Mouse (Mus musculus) embryonic facial prominence, embryonic 10.5 days (tissue): ENCODE data around the gene Bloc1s2. TPM values are rescaled to one million over a fixed set of nuclear protein-coding genes. Genes with fewer than 3 reads are reported as not detected.
"Not testable (repeated sequence)": the region's sequence is repeated elsewhere in the genome, so short reads cannot be mapped to it uniquely, and the experiment has no call there.

Experiments
- DNase-seq: peaks from one replicate; pipeline ENCODE4 v3.0.0-alpha.2; 2017; ENCODE audit warnings: low spot score
- H3K27ac ChIP-seq: fragments of 300-500 bp; sonication (generic); replicated peaks from 2 replicates; pipeline ENCODE4 v1.5.1; 2016; ENCODE audit warnings: mild to moderate bottlenecking
- H3K27me3 ChIP-seq: fragments of 300-500 bp; sonication (generic); replicated peaks from 2 replicates; pipeline ENCODE4 v1.6.1; 2016; ENCODE audit warnings: low read depth, mild to moderate bottlenecking; ENCODE audit not compliant: poor library complexity, severe bottlenecking
- H3K36me3 ChIP-seq: fragments of 300-500 bp; sonication (generic); replicated peaks from 2 replicates; pipeline ENCODE4 v1.6.1; 2016; ENCODE audit warnings: mild to moderate bottlenecking, moderate library complexity
- H3K4me1 ChIP-seq: fragments of 300-500 bp; sonication (generic); 2 replicates; pipeline ENCODE4 v1.6.1; 2016
- H3K4me3 ChIP-seq: fragments of 300-500 bp; sonication (generic); 2 replicates; pipeline ENCODE4 v1.5.1; 2016; ENCODE audit warnings: mild to moderate bottlenecking, moderate library complexity
- H3K9me3 ChIP-seq: fragments of 300-500 bp; sonication (generic); 2 replicates; pipeline ENCODE4 v1.6.1; 2016; ENCODE audit warnings: mild to moderate bottlenecking
- WGBS: fragments of 180-500 bp; shearing (Covaris S2); methylation state at CpG from one replicate; pipeline ENCODE4 v1.1.7; 2016; 5-methylcytosine and 5-hydroxymethylcytosine counted together
- polyA plus RNA-seq: library from polyadenylated mRNA; unstranded; fragments of >200 nt; fragmentation: Nextera tagmentation; extraction: Ambion mirVana; gene quantifications from 2 replicates; pipeline ENCODE4 v1.2.1, GENCODE M21; 2016

Bloc1s2 gene
- polyA plus RNA-seq, 1 experiment from 2014 or later, result 99.3 TPM

GRCm38 (mm10) chr19:44148991-44149390 is 2.7 kb upstream of the Bloc1s2 start:
- Histone ChIP-seq H3K4me1 (peaks cover 15% of the 10 kb centered on the region), H3K4me3 (no peak overlapping the region), H3K9me3 (no peaks in the 10 kb centered on the region), H3K27ac (no peak overlapping the region), H3K27me3 (peaks cover 4% of the 10 kb centered on the region; the same call in 1 of the 2 replicates), H3K36me3 (peaks cover 8% of the 10 kb centered on the region; the same call in 1 of the 2 replicates)
- DNase-seq, result no peak
- WGBS, result 73% methylated on average over 2 of the region's 2 CpGs

GRCm38 (mm10) chr19:44148345-44148744 is 2.1 kb upstream of the Bloc1s2 start:
- DNase-seq, result no peak
- Histone ChIP-seq H3K27me3 (peaks cover 3% of the 10 kb centered on the region; the same call in 1 of the 2 replicates), H3K9me3 (no peaks in the 10 kb centered on the region), H3K27ac (no peak overlapping the region), H3K4me1 (peaks cover 15% of the 10 kb centered on the region), H3K36me3 (peaks cover 14% of the 10 kb centered on the region), H3K4me3 (no peak overlapping the region)
- whole genome bisulfite sequencing, result 38% methylated on average over 2 of the region's 2 CpGs

GRCm38 (mm10) chr19:44146951-44147350 is 705 bp upstream of the Bloc1s2 start:
- Histone ChIP-seq H3K4me1 (peaks cover 15% of the 10 kb centered on the region), H3K27me3 (peaks cover 3% of the 10 kb centered on the region; the same call in 1 of the 2 replicates), H3K27ac (no peak overlapping the region), H3K9me3 (no peaks in the 10 kb centered on the region), H3K4me3 (no peak overlapping the region), H3K36me3 (peaks cover 28% of the 10 kb centered on the region)
- 93% methylated on average over 8 of the region's 8 CpGs for whole genome bisulfite sequencing
- no peak for DNase-seq

- Histone ChIP-seq H3K27ac (peak overlapping the region; percentile 86), H3K27me3 (peaks cover 3% of the 10 kb centered on the region; the same call in 1 of the 2 replicates), H3K4me1 (peaks cover 15% of the 10 kb centered on the region), H3K9me3 (no peaks in the 10 kb centered on the region), H3K36me3 (peaks cover 32% of the 10 kb centered on the region), H3K4me3 (peak overlapping the region; percentile 87)
- WGBS, result 61% methylated on average over 9 of the region's 9 CpGs
- DNase-seq, result no peak
Measured at GRCm38 (mm10) chr19:44146568-44146879, 278 bp upstream of the Bloc1s2 start.

GRCm38 (mm10) chr19:44144366-44144765 is 1.9 kb downstream of the Bloc1s2 start:
- Histone ChIP-seq H3K4me1 (peaks cover 15% of the 10 kb centered on the region), H3K9me3 (no peaks in the 10 kb centered on the region), H3K4me3 (no peak overlapping the region), H3K27ac (no peak overlapping the region), H3K36me3 (peaks cover 53% of the 10 kb centered on the region), H3K27me3 (no peaks in the 10 kb centered on the region; the same call in 1 of the 2 replicates)
- DNase-seq, result no peak
- WGBS, result 92% methylated on average over 9 of the region's 9 CpGs

GRCm38 (mm10) chr19:44135960-44136485 is 10.2 kb downstream of the Bloc1s2 start:
- no peaks in the 10 kb centered on the region for H3K27me3 ChIP-seq
- no peaks in the 10 kb centered on the region for H3K9me3 ChIP-seq
- peaks cover 46% of the 10 kb centered on the region for H3K36me3 ChIP-seq
- WGBS, result 30% methylated on average over 7 of the region's 7 CpGs
- peak overlapping the region; percentile 89 for H3K4me3 ChIP-seq
- no peak for DNase-seq
- peak overlapping the region; percentile 54 for H3K27ac ChIP-seq
- H3K4me1 ChIP-seq, result peaks cover 11% of the 10 kb centered on the region

GRCm38 (mm10) chr19:44135072-44135959 is 10.9 kb downstream of the Bloc1s2 start, which contains the start of gene Cwf19l1:
Gene Cwf19l1 (minus strand): TSS chr19:44135876.
- Histone ChIP-seq H3K4me3 (peak within 1 kb of the TSS; percentile 89), H3K27ac (peak within 1 kb of the TSS; percentile 96), H3K4me1 (peaks cover 11% of the 10 kb centered on the region), H3K27me3 (no peaks in the 10 kb centered on the region), H3K9me3 (no peaks in the 10 kb centered on the region), H3K36me3 (peaks cover 47% of the 10 kb centered on the region)
- peak; percentile 90 for DNase-seq
- under 1% methylated on average over 45 of the region's 45 CpGs for WGBS

- Histone ChIP-seq H3K27ac (no peak overlapping the region), H3K9me3 (no peaks in the 10 kb centered on the region), H3K4me1 (peaks cover 11% of the 10 kb centered on the region), H3K27me3 (no peaks in the 10 kb centered on the region), H3K36me3 (peaks cover 48% of the 10 kb centered on the region), H3K4me3 (no peak overlapping the region)
- DNase-seq, result no peak
- WGBS, result 91% methylated on average over 5 of the region's 5 CpGs
Measured at GRCm38 (mm10) chr19:44132917-44133316, 13.3 kb downstream of the Bloc1s2 start.

- no peaks in the 10 kb centered on the region for H3K4me1 ChIP-seq
- no peak overlapping the region for H3K4me3 ChIP-seq
- H3K27ac ChIP-seq, result no peak overlapping the region
- no peaks in the 10 kb centered on the region for H3K27me3 ChIP-seq
- no peaks in the 10 kb centered on the region for H3K9me3 ChIP-seq
- peaks cover 88% of the 10 kb centered on the region for H3K36me3 ChIP-seq
- no peak for DNase-seq
- 94% methylated on average over 2 of the region's 2 CpGs for WGBS
Measured at GRCm38 (mm10) chr19:44128560-44128959, 17.7 kb downstream of the Bloc1s2 start.

- Histone ChIP-seq H3K4me3 (no peak overlapping the region), H3K9me3 (no peaks in the 10 kb centered on the region), H3K27ac (no peak overlapping the region), H3K36me3 (peaks cover 94% of the 10 kb centered on the region), H3K4me1 (no peaks in the 10 kb centered on the region), H3K27me3 (no peaks in the 10 kb centered on the region)
- 93% methylated on average over 10 of the region's 10 CpGs for WGBS
- DNase-seq, result no peak
Measured at GRCm38 (mm10) chr19:44127729-44128497, 18.3 kb downstream of the Bloc1s2 start.

- Histone ChIP-seq H3K27me3 (no peaks in the 10 kb centered on the region), H3K36me3 (peaks cover 98% of the 10 kb centered on the region), H3K4me1 (no peaks in the 10 kb centered on the region), H3K9me3 (no peaks in the 10 kb centered on the region), H3K4me3 (no peak overlapping the region), H3K27ac (no peak overlapping the region)
- WGBS, result 91% methylated on average over 7 of the region's 7 CpGs
- DNase-seq, result no peak
Measured at GRCm38 (mm10) chr19:44121137-44121536, 25.1 kb downstream of the Bloc1s2 start.

GRCm38 (mm10) chr19:44120686-44121085 is 25.6 kb downstream of the Bloc1s2 start:
- WGBS, result 91% methylated on average over 9 of the region's 9 CpGs
- not testable (repeated sequence) for H3K27me3 ChIP-seq, H3K9me3 ChIP-seq, H3K4me3 ChIP-seq, H3K4me1 ChIP-seq, H3K27ac ChIP-seq, DNase-seq
- peaks cover 98% of the 10 kb centered on the region for H3K36me3 ChIP-seq
